Mouse (Mus musculus): Measurements from ENCODE around the gene Arglu1.
A peak's percentile ranks its signal among the peaks of the same experiment; 100 is the strongest.

Gene Arglu1

GRCm38 (mm10) chr8:8690146-8691092 is at the start of gene Arglu1:
TSS of gene Arglu1 (minus strand) at chr8:8690521.
- peak; percentile 98 for DNase-seq

GRCm38 (mm10) chr8:8737271-8737670 is 47.0 kb upstream of the Arglu1 start:
- no peak for DNase-seq

- DNase-seq, result no peak
Measured at GRCm38 (mm10) chr8:8736826-8737225, 46.5 kb upstream of the Arglu1 start.

- DNase-seq, result peak; percentile 27
Measured at GRCm38 (mm10) chr8:8733804-8734203, 43.5 kb upstream of the Arglu1 start.

- DNase-seq, result no peak
Measured at GRCm38 (mm10) chr8:8728643-8729042, 38.3 kb upstream of the Arglu1 start.

GRCm38 (mm10) chr8:8726547-8726946 is 36.2 kb upstream of the Arglu1 start:
- DNase-seq, result no peak

- no peak for DNase-seq
Measured at GRCm38 (mm10) chr8:8704813-8705212, 14.5 kb upstream of the Arglu1 start.

- no peak for DNase-seq
Measured at GRCm38 (mm10) chr8:8703668-8704067, 13.3 kb upstream of the Arglu1 start.

- DNase-seq, result no peak
Measured at GRCm38 (mm10) chr8:8700821-8701220, 10.5 kb upstream of the Arglu1 start.

GRCm38 (mm10) chr8:8700229-8700628 is 9.9 kb upstream of the Arglu1 start:
- DNase-seq, result no peak

GRCm38 (mm10) chr8:8689454-8690145 is 721 bp downstream of the Arglu1 start:
- DNase-seq, result peak; percentile 71

GRCm38 (mm10) chr8:8688823-8689453 is 1.4 kb downstream of the Arglu1 start:
- no peak for DNase-seq

- no peak for DNase-seq
Measured at GRCm38 (mm10) chr8:8685517-8685916, 4.8 kb downstream of the Arglu1 start.

- no peak for DNase-seq
Measured at GRCm38 (mm10) chr8:8682697-8683096, 7.6 kb downstream of the Arglu1 start.

- no peak for DNase-seq
Measured at GRCm38 (mm10) chr8:8678236-8678635, 12.1 kb downstream of the Arglu1 start.

GRCm38 (mm10) chr8:8674864-8675263 is 15.5 kb downstream of the Arglu1 start:
- DNase-seq, result no peak

GRCm38 (mm10) chr8:8661759-8662138 is 28.6 kb downstream of the Arglu1 start:
- DNase-seq, result peak; percentile 85

GRCm38 (mm10) chr8:8661103-8661758 is 29.1 kb downstream of the Arglu1 start, which contains the start of gene Efnb2:
TSS of gene Efnb2 (minus strand) at chr8:8661242.
- DNase-seq, result peak; percentile 98

GRCm38 (mm10) chr8:8660307-8661098 is 29.8 kb downstream of the Arglu1 start:
- no peak for DNase-seq

GRCm38 (mm10) chr8:8659503-8660306 is 30.6 kb downstream of the Arglu1 start:
- DNase-seq, result peak; percentile 12

All from thymus, postnatal 25 days (tissue).